Mouse (Mus musculus): Measurements from ENCODE around the gene Plekha6.

- no peak for TF ChIP-seq POLR2A (IDR thresholded peaks at IDR 0.05; ENCODE audit: low read depth, low read length)
- no peak for TF ChIP-seq CTCF (IDR thresholded peaks at IDR 0.05; ENCODE audit: extremely low read depth, insufficient read length, insufficient replicate concordance, low read depth, low read length)
Observed at GRCm38 (mm10) chr1:133124137-133124536, 39.9 kb upstream of the Plekha6 start.

Data from small intestine, adult 2 months (tissue).